Mouse (Mus musculus) right cerebral cortex, postnatal 4 days (tissue): ENCODE data around the gene Six3.

Experiments used
- DNase-seq: peaks from one replicate; pipeline ENCODE4 v3.0.0-alpha.2; 2022

The Six3 gene

GRCm38 (mm10) chr17:85613266-85613860 lies at the start of gene Six3:
TSS of gene Six3 (plus strand) at chr17:85613608.
- DNase-seq = no peak

GRCm38 (mm10) chr17:85564107-85564506 lies 49.3 kb upstream of the Six3 start:
- DNase-seq = no peak

- no peak for DNase-seq
These were observed 39.4 kb upstream of the Six3 start for GRCm38 (mm10) chr17:85574023-85574422.

- no peak for DNase-seq
These were observed 35.1 kb upstream of the Six3 start for GRCm38 (mm10) chr17:85578290-85578689.

GRCm38 (mm10) chr17:85579350-85579749 lies 34.1 kb upstream of the Six3 start:
- no peak for DNase-seq

- no peak for DNase-seq
These were observed 33.2 kb upstream of the Six3 start for GRCm38 (mm10) chr17:85580221-85580620.

- no peak for DNase-seq
These were observed 29.2 kb upstream of the Six3 start for GRCm38 (mm10) chr17:85584170-85584569.

- no peak for DNase-seq
These were observed 28.8 kb upstream of the Six3 start for GRCm38 (mm10) chr17:85584573-85584972.

- no peak for DNase-seq
These were observed 27.6 kb upstream of the Six3 start for GRCm38 (mm10) chr17:85585779-85586178.

- no peak for DNase-seq
These were observed 21.4 kb upstream of the Six3 start for GRCm38 (mm10) chr17:85591976-85592375.

GRCm38 (mm10) chr17:85595853-85596252 lies 17.6 kb upstream of the Six3 start:
- DNase-seq = no peak

- no peak for DNase-seq
These were observed 17.0 kb upstream of the Six3 start for GRCm38 (mm10) chr17:85596341-85596890.

- no peak for DNase-seq
These were observed 13.9 kb upstream of the Six3 start for GRCm38 (mm10) chr17:85599520-85599919.

- DNase-seq = no peak
These were observed 6.9 kb upstream of the Six3 start for GRCm38 (mm10) chr17:85606463-85606862.

- no peak for DNase-seq
These were observed 5.6 kb upstream of the Six3 start for GRCm38 (mm10) chr17:85607556-85608365.

- no peak for DNase-seq
These were observed 4.9 kb upstream of the Six3 start for GRCm38 (mm10) chr17:85608366-85609093.

- no peak for DNase-seq
These were observed 4.3 kb upstream of the Six3 start for GRCm38 (mm10) chr17:85609094-85609425.

- no peak for DNase-seq
These were observed 3.6 kb upstream of the Six3 start for GRCm38 (mm10) chr17:85609621-85610392.

- no peak for DNase-seq
These were observed 2.9 kb upstream of the Six3 start for GRCm38 (mm10) chr17:85610393-85611115.

- DNase-seq = no peak
These were observed 1.6 kb upstream of the Six3 start for GRCm38 (mm10) chr17:85611521-85612515.
